Mouse (Mus musculus): ENCODE results near the gene C1ql2.

C1ql2 gene

DNA sequence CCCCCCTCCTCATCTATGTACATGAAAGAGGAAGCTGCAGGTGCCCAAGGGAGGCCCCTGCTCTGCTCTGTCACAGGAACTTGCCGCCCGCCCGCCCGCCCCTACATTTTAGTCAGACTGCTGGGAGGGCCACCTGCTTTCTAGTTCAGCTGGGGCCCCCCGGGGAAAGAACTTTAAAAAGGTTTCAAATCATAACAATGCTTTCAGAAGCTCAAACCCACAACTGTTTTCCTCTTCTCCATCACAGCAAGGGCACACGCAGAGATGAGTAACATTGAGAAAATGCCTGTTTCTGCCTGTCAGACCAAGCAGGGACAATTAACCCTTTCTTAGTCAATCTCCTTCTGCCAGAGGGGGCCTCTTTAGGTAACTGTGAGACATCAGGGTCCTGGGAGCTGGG lies 49.4 kb downstream of the C1ql2 start:
- DNase-seq (ENCODE audit: low spot score), result no peak

DNA sequence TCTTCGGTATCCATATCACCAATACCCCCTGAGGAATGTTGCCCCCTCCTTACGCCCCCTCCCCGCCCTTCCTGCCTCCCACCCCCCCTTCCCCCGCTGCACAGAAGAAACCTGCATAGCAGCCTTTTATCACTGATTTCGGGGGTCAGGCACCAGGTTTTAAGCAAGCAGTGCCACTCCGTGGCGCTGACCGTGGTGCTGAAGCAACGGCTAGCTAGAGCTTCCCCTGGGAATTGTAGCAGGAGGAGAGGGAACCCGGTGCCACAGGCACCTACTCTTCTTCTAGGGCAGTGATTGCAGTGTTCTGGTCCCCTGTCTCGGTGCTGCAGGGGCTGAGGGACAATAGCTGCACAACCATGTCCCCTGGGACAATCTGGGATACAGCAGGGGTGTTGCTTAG lies 50.0 kb downstream of the C1ql2 start:
- peak; percentile 45 for DNase-seq (ENCODE audit: low spot score)
